Comparison of ENCODE assay signal across 8 mouse cellular contexts in genomic region chr11:90687040-90687439, GRCm38 (mm10). TPM values are rescaled to one million over a fixed set of nuclear protein-coding genes. Genes with fewer than 3 reads are reported as not detected.
DNase-seq lines count a peak whose midpoint lies in the region; ATAC-seq lines count a peak whose summit lies in the region.

No protein-coding gene starts in this region.

- peaks cover 7% of the 10 kb centered on the region; the same call in 1 of the 2 replicates for H3K36me3 ChIP-seq in lung, embryonic 16.5 days (ENCODE audit: control insufficient read depth, insufficient read depth, low read length)
- H3K36me3 ChIP-seq in limb, embryonic 11.5 days (ENCODE audit: control insufficient read depth, insufficient read depth, low read length): no peaks in the 10 kb centered on the region
- H3K36me3 ChIP-seq in neural tube, embryonic 15.5 days: no peaks in the 10 kb centered on the region

- H3K4me3 ChIP-seq in lung, embryonic 16.5 days (ENCODE audit: low read length): peak overlapping the region; percentile 69
- peak overlapping the region; percentile 55 for H3K4me3 ChIP-seq in limb, embryonic 11.5 days (ENCODE audit: low read depth, low read length)
- H3K4me3 ChIP-seq in neural tube, embryonic 15.5 days (replicated peaks): peak overlapping the region; percentile 63

- DNase-seq in lung, postnatal 25 days (ENCODE audit: low spot score): no peak
- DNase-seq in limb, embryonic 11.5 days (ENCODE audit: low spot score): no peak
- DNase-seq in thymus, postnatal 14 days: no peak
- DNase-seq in adrenal gland, postnatal 25 days: no peak
- DNase-seq in cerebellum, postnatal 10 days: no peak

- no peaks in the 10 kb centered on the region for H3K9me3 ChIP-seq in lung, embryonic 16.5 days (ENCODE audit: control insufficient read depth, low read length)
- H3K9me3 ChIP-seq in limb, embryonic 11.5 days (ENCODE audit: control insufficient read depth, low read length): no peaks in the 10 kb centered on the region
- H3K9me3 ChIP-seq in neural tube, embryonic 15.5 days (replicated peaks): no peaks in the 10 kb centered on the region

- peaks cover 9% of the 10 kb centered on the region for H3K4me1 ChIP-seq in lung, embryonic 16.5 days (replicated peaks; ENCODE audit: control insufficient read depth, insufficient read depth, low read length)
- peaks cover 4% of the 10 kb centered on the region; the same call in 1 of the 2 replicates for H3K4me1 ChIP-seq in limb, embryonic 11.5 days (ENCODE audit: control insufficient read depth, insufficient read depth, low read length)
- H3K4me1 ChIP-seq in neural tube, embryonic 15.5 days: peaks cover 15% of the 10 kb centered on the region

- H3K9ac ChIP-seq in lung, embryonic 16.5 days (ENCODE audit: low read length): peak overlapping the region; percentile 72
- H3K9ac ChIP-seq in limb, embryonic 11.5 days (ENCODE audit: low read length): peak overlapping the region; percentile 56
- peak overlapping the region; percentile 62 for H3K9ac ChIP-seq in neural tube, embryonic 15.5 days (replicated peaks)

- H3K27ac ChIP-seq in lung, embryonic 16.5 days (ENCODE audit: low read length): no peak overlapping the region
- H3K27ac ChIP-seq in limb, embryonic 11.5 days (replicated peaks; ENCODE audit: low read depth, low read length): no peak overlapping the region
- H3K27ac ChIP-seq in neural tube, embryonic 15.5 days (replicated peaks): peak overlapping the region; percentile 83

- H3K27me3 ChIP-seq in lung, embryonic 16.5 days (ENCODE audit: control insufficient read depth, insufficient read depth, low read depth, low read length): no peaks in the 10 kb centered on the region
- 0 out of 2 replicates have a peak, but pooled peaks cover 2% of the 10 kb centered on the region for H3K27me3 ChIP-seq in limb, embryonic 11.5 days (ENCODE audit: control insufficient read depth, insufficient read depth, low read length)
- no peaks in the 10 kb centered on the region for H3K27me3 ChIP-seq in neural tube, embryonic 15.5 days (replicated peaks)

- 1% methylated on average over 17 of the region's 17 CpGs for WGBS in lung, embryonic 16.5 days
- 3% methylated on average over 16 of the region's 17 CpGs for WGBS in limb, embryonic 11.5 days
- 1% methylated on average over 17 of the region's 17 CpGs for WGBS in neural tube, embryonic 15.5 days

- H3K4me2 ChIP-seq in lung, embryonic 16.5 days (ENCODE audit: low read depth, low read length): peak overlapping the region; percentile 91
- peak overlapping the region; percentile 81 for H3K4me2 ChIP-seq in limb, embryonic 11.5 days (ENCODE audit: low read depth, severe bottlenecking)
- peak overlapping the region; percentile 91 for H3K4me2 ChIP-seq in neural tube, embryonic 15.5 days

- peak; percentile 46 for ATAC-seq in lung, embryonic 16.5 days (ENCODE audit: low read depth)
- peak; percentile 59 for ATAC-seq in erythroid progenitor cell, adult 5-6 weeks (replicated peaks; ENCODE audit: low FRiP score, poor library complexity, severe bottlenecking)
- peak; percentile 28; the same call in 1 of the 2 replicates for ATAC-seq in limb, embryonic 11.5 days (ENCODE audit: insufficient number of reproducible peaks, low FRiP score, low TSS enrichment, low read depth)
- no peak for ATAC-seq in neural tube, embryonic 15.5 days (ENCODE audit: low FRiP score)

RNA-seq across cellular contexts. Expression of gene Tom1l1, which starts 1.1 kb away (rescaled TPM):
- 40.3 and 41.7 TPM in 2 replicates for polyA plus RNA-seq in lung, embryonic 16.5 days (2015; fragmentation: Nextera tagmentation; extraction: Ambion mirVana)
- 183 and 280 TPM in 2 replicates for total RNA-seq in erythroid progenitor cell, adult 5-6 weeks (2015; ENCODE audit: low replicate concordance)
- total RNA-seq in erythroid progenitor cell, adult 5-6 weeks (2017; ENCODE audit: low replicate concordance): 256 and 270 TPM in 2 replicates
- 13.2 and 14.3 TPM in 2 replicates for polyA plus RNA-seq in limb, embryonic 11.5 days (2014; fragmentation: Nextera tagmentation; extraction: Ambion mirVana)
- polyA plus RNA-seq in neural tube, embryonic 15.5 days (2015; fragmentation: Nextera tagmentation; extraction: Ambion mirVana): 24.5 and 30.1 TPM in 2 replicates
- 71.5 and 72.6 TPM in 2 replicates for total RNA-seq in adrenal gland, postnatal 25 days (2021)

RNA-seq across cellular contexts. Expression of gene Cox11, which starts 49.1 kb away (rescaled TPM):
- 27.2 and 29.3 TPM in 2 replicates for polyA plus RNA-seq in lung, embryonic 16.5 days (2015; fragmentation: Nextera tagmentation; extraction: Ambion mirVana)
- 78.8 and 83.3 TPM in 2 replicates for total RNA-seq in erythroid progenitor cell, adult 5-6 weeks (2015; ENCODE audit: low replicate concordance)
- 48.9 and 82.8 TPM in 2 replicates for total RNA-seq in erythroid progenitor cell, adult 5-6 weeks (2017; ENCODE audit: low replicate concordance)
- 27.9 and 30.7 TPM in 2 replicates for polyA plus RNA-seq in limb, embryonic 11.5 days (2014; fragmentation: Nextera tagmentation; extraction: Ambion mirVana)
- polyA plus RNA-seq in neural tube, embryonic 15.5 days (2015; fragmentation: Nextera tagmentation; extraction: Ambion mirVana): 42.3 and 44.1 TPM in 2 replicates
- 21.4 and 25.7 TPM in 2 replicates for total RNA-seq in adrenal gland, postnatal 25 days (2021)

RNA-seq across cellular contexts. Expression of gene Stxbp4, which starts 49.2 kb away (rescaled TPM):
- 20.5 and 22.4 TPM in 2 replicates for polyA plus RNA-seq in lung, embryonic 16.5 days (2015; fragmentation: Nextera tagmentation; extraction: Ambion mirVana)
- 53.0 and 65.4 TPM in 2 replicates for total RNA-seq in erythroid progenitor cell, adult 5-6 weeks (2015; ENCODE audit: low replicate concordance)
- total RNA-seq in erythroid progenitor cell, adult 5-6 weeks (2017; ENCODE audit: low replicate concordance): 47.2 and 50.9 TPM in 2 replicates
- polyA plus RNA-seq in limb, embryonic 11.5 days (2014; fragmentation: Nextera tagmentation; extraction: Ambion mirVana): 44.1 and 46.2 TPM in 2 replicates
- 15.9 and 18.3 TPM in 2 replicates for polyA plus RNA-seq in neural tube, embryonic 15.5 days (2015; fragmentation: Nextera tagmentation; extraction: Ambion mirVana)
- total RNA-seq in adrenal gland, postnatal 25 days (2021): 11.8 and 12.9 TPM in 2 replicates
